Comparison of ENCODE assay signal across 8 mouse cellular contexts in genomic region chr7:105581959-105582358, GRCm38 (mm10). TPM values are rescaled to one million over a fixed set of nuclear protein-coding genes. Genes with fewer than 3 reads are reported as not detected.
DNase-seq lines count a peak whose midpoint lies in the region; ATAC-seq and TF ChIP-seq lines count a peak whose summit lies in the region.

No protein-coding gene starts in this region.

- no peak overlapping the region for H3K9ac ChIP-seq in lung, postnatal 0 days (replicated peaks; ENCODE audit: low read depth)
- H3K9ac ChIP-seq in limb, embryonic 13.5 days, result no peak overlapping the region
- H3K9ac ChIP-seq in stomach, embryonic 15.5 days, result no peak overlapping the region

- peak overlapping the region; percentile 90; the same call in 1 of the 2 replicates for H3K4me2 ChIP-seq in lung, postnatal 0 days (replicated peaks; ENCODE audit: low read depth, low read length)
- H3K4me2 ChIP-seq in limb, embryonic 13.5 days (replicated peaks), result peak overlapping the region; percentile 75
- peak overlapping the region; percentile 88 for H3K4me2 ChIP-seq in stomach, embryonic 15.5 days

- no peak for TF ChIP-seq EP300 in lung, postnatal 0 days (IDR thresholded peaks at IDR 0.05)

- no peak for ATAC-seq in lung, postnatal 0 days
- ATAC-seq in limb, embryonic 13.5 days (ENCODE audit: low FRiP score, low read depth), result no peak
- no peak for ATAC-seq in stomach, embryonic 15.5 days (ENCODE audit: insufficient read depth, low FRiP score, low read depth)

- 0 out of 2 replicates have a peak overlapping the region, but pooled peaks have one; percentile 72 for H3K4me3 ChIP-seq in lung, postnatal 0 days (ENCODE audit: low read depth, low read length)
- H3K4me3 ChIP-seq in lung, adult 2 months (replicated peaks; ENCODE audit: extremely low read depth, low read depth, low read length), result no peak overlapping the region
- peak overlapping the region; percentile 83 for H3K4me3 ChIP-seq in limb, embryonic 13.5 days
- H3K4me3 ChIP-seq in stomach, embryonic 15.5 days (replicated peaks), result peak overlapping the region; percentile 70; the same call in 1 of the 2 replicates

- DNase-seq in cerebellum, adult 9-10 months, result peak; percentile 59
- no peak for DNase-seq in cerebellum, adult 9-11 months
- DNase-seq in lung, postnatal 0 days (ENCODE audit: low spot score), result no peak
- DNase-seq in lung, adult 2 months, result no peak
- no peak for DNase-seq in spleen, postnatal 4 days (ENCODE audit: low spot score in 2 of 2)
- no peak for DNase-seq in gastrocnemius, adult 8-10 months (ENCODE audit: low spot score in 2 of 2)

- H3K27me3 ChIP-seq in lung, postnatal 0 days (replicated peaks; ENCODE audit: insufficient read depth, low read length), result no peaks in the 10 kb centered on the region
- H3K27me3 ChIP-seq in limb, embryonic 13.5 days, result no peaks in the 10 kb centered on the region
- no peaks in the 10 kb centered on the region for H3K27me3 ChIP-seq in stomach, embryonic 15.5 days (replicated peaks)

- 46% methylated on average over 2 of the region's 2 CpGs for WGBS in lung, postnatal 0 days
- WGBS in lung, adult 2 months, result 77% methylated on average over 2 of the region's 2 CpGs
- 78% methylated on average over 2 of the region's 2 CpGs for WGBS in limb, embryonic 13.5 days
- WGBS in stomach, embryonic 15.5 days, result 66% methylated on average over 2 of the region's 2 CpGs

- H3K4me1 ChIP-seq in lung, postnatal 0 days (ENCODE audit: insufficient read depth, low read depth, low read length), result 0 out of 2 replicates have a peak, but pooled peaks cover 5% of the 10 kb centered on the region
- peaks cover 6% of the 10 kb centered on the region for H3K4me1 ChIP-seq in lung, adult 2 months (ENCODE audit: control insufficient read depth, insufficient read depth, low read length)
- H3K4me1 ChIP-seq in limb, embryonic 13.5 days, result peaks cover 17% of the 10 kb centered on the region
- H3K4me1 ChIP-seq in stomach, embryonic 15.5 days, result peaks cover 7% of the 10 kb centered on the region; the same call in 1 of the 2 replicates

- no peaks in the 10 kb centered on the region for H3K9me3 ChIP-seq in lung, postnatal 0 days (ENCODE audit: low read length)
- H3K9me3 ChIP-seq in limb, embryonic 13.5 days, result no peaks in the 10 kb centered on the region
- no peaks in the 10 kb centered on the region for H3K9me3 ChIP-seq in stomach, embryonic 15.5 days

- TF ChIP-seq POLR2A in lung, adult 2 months (IDR thresholded peaks at IDR 0.05; ENCODE audit: borderline replicate concordance, extremely low read depth, low read depth, low read length), result no peak

- H3K27ac ChIP-seq in lung, postnatal 0 days (ENCODE audit: low read length), result peak overlapping the region; percentile 78
- H3K27ac ChIP-seq in limb, embryonic 13.5 days, result no peak overlapping the region
- no peak overlapping the region for H3K27ac ChIP-seq in stomach, embryonic 15.5 days

- TF ChIP-seq CTCF in lung, postnatal 0 days (IDR thresholded peaks at IDR 0.05), result no peak
- TF ChIP-seq CTCF in lung, adult 2 months (IDR thresholded peaks at IDR 0.05; ENCODE audit: insufficient read depth, low read length), result no peak

- H3K36me3 ChIP-seq in lung, postnatal 0 days (ENCODE audit: insufficient read depth, low read length), result no peaks in the 10 kb centered on the region
- H3K36me3 ChIP-seq in limb, embryonic 13.5 days, result no peaks in the 10 kb centered on the region
- H3K36me3 ChIP-seq in stomach, embryonic 15.5 days, result no peaks in the 10 kb centered on the region

RNA-seq across cellular contexts. Expression of gene Apbb1, which starts 0.5 kb away (rescaled TPM):
- polyA plus RNA-seq in lung, postnatal 0 days (2015; fragmentation: Nextera tagmentation; extraction: Ambion mirVana), result 71.2 and 77.6 TPM in 2 replicates
- 185 and 193 TPM in 2 replicates for polyA plus RNA-seq in lung, adult 2 months (2012; rRNA removed)
- 51.1 and 58.3 TPM in 2 replicates for polyA plus RNA-seq in limb, embryonic 13.5 days (2015; fragmentation: Nextera tagmentation; extraction: Ambion mirVana)
- 31.3 and 36.1 TPM in 2 replicates for polyA plus RNA-seq in stomach, embryonic 15.5 days (2015; fragmentation: Nextera tagmentation; extraction: Ambion mirVana)
- 1 to 10 TPM; 4.7 to 8.0 (median 6.8) TPM for total RNA-seq in gastrocnemius, adult 8-10 months (2022)

RNA-seq across cellular contexts. Expression of gene Hpx, which starts 18.0 kb away (rescaled TPM):
- polyA plus RNA-seq in lung, postnatal 0 days (2015; fragmentation: Nextera tagmentation; extraction: Ambion mirVana), result 1.7 and 2.0 TPM in 2 replicates
- polyA plus RNA-seq in lung, adult 2 months (2012; rRNA removed), result 2.6 and 3.8 TPM in 2 replicates
- 0.37 and 1.00 TPM in 2 replicates for polyA plus RNA-seq in limb, embryonic 13.5 days (2015; fragmentation: Nextera tagmentation; extraction: Ambion mirVana)
- polyA plus RNA-seq in stomach, embryonic 15.5 days (2015; fragmentation: Nextera tagmentation; extraction: Ambion mirVana), result 7.0 and 17.7 TPM in 2 replicates
- total RNA-seq in gastrocnemius, adult 8-10 months (2022), result under 1 TPM in 1 of 4 experiments, not detected in 3; 0.64 TPM

RNA-seq across cellular contexts. Expression of gene Smpd1, which starts 27.8 kb away (rescaled TPM):
- 57.1 and 57.5 TPM in 2 replicates for polyA plus RNA-seq in lung, postnatal 0 days (2015; fragmentation: Nextera tagmentation; extraction: Ambion mirVana)
- 80.7 and 90.0 TPM in 2 replicates for polyA plus RNA-seq in lung, adult 2 months (2012; rRNA removed)
- 40.1 and 40.8 TPM in 2 replicates for polyA plus RNA-seq in limb, embryonic 13.5 days (2015; fragmentation: Nextera tagmentation; extraction: Ambion mirVana)
- 31.5 and 31.8 TPM in 2 replicates for polyA plus RNA-seq in stomach, embryonic 15.5 days (2015; fragmentation: Nextera tagmentation; extraction: Ambion mirVana)
- 10 to 100 TPM; 47.6 to 60.6 (median 56.7) TPM for total RNA-seq in gastrocnemius, adult 8-10 months (2022)

RNA-seq across cellular contexts. Expression of gene Trim3, which starts 51.4 kb away (rescaled TPM):
- 101 and 116 TPM in 2 replicates for polyA plus RNA-seq in lung, postnatal 0 days (2015; fragmentation: Nextera tagmentation; extraction: Ambion mirVana)
- polyA plus RNA-seq in lung, adult 2 months (2012; rRNA removed), result 163 TPM in 2 replicates
- polyA plus RNA-seq in limb, embryonic 13.5 days (2015; fragmentation: Nextera tagmentation; extraction: Ambion mirVana), result 36.9 and 38.0 TPM in 2 replicates
- polyA plus RNA-seq in stomach, embryonic 15.5 days (2015; fragmentation: Nextera tagmentation; extraction: Ambion mirVana), result 27.8 and 29.8 TPM in 2 replicates
- total RNA-seq in gastrocnemius, adult 8-10 months (2022), result 10 to 100 TPM; 10.0 to 14.9 (median 12.3) TPM

RNA-seq across cellular contexts. Expression of gene Timm10b, which starts 57.9 kb away (rescaled TPM):
- polyA plus RNA-seq in lung, postnatal 0 days (2015; fragmentation: Nextera tagmentation; extraction: Ambion mirVana), result 220 and 236 TPM in 2 replicates
- polyA plus RNA-seq in lung, adult 2 months (2012; rRNA removed), result 95.7 and 110 TPM in 2 replicates
- 182 and 195 TPM in 2 replicates for polyA plus RNA-seq in limb, embryonic 13.5 days (2015; fragmentation: Nextera tagmentation; extraction: Ambion mirVana)
- 189 and 199 TPM in 2 replicates for polyA plus RNA-seq in stomach, embryonic 15.5 days (2015; fragmentation: Nextera tagmentation; extraction: Ambion mirVana)
- total RNA-seq in gastrocnemius, adult 8-10 months (2022), result 10 to 100 TPM; 57.2 to 68.1 (median 62.0) TPM
